Mouse (Mus musculus) testis, postnatal 14 days (tissue): ENCODE data around the gene Ankfn1.
A peak's percentile ranks its signal among the peaks of the same experiment; 100 is the strongest.

Experiments
- DNase-seq: peaks from one replicate; pipeline ENCODE4 v3.0.0; 2021; ENCODE audit warnings: low spot score

The Ankfn1 gene

DNA sequence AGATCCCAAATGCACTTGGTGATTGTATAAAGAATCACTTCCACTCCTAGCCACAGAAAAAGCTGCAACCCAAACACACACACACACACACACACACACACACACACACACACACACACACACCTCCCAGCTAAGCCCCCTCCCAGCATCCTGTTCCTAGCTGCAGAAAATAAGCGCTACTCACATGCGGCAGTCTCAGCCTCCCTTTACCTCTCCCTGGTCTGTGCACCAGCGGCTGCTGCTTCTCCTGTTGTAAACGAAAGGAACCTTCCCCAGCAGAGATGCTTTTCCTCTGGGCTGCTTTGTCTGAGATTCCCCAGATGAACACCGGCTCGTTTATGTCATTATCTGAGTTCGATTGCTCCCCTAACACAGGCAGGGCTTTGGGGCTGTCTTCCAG lies at the start of gene Ankfn1:
Ankfn1 (minus strand) TSS at position 223 of the 400 bp plus-strand sequence.
- DNase-seq = no peak

DNA sequence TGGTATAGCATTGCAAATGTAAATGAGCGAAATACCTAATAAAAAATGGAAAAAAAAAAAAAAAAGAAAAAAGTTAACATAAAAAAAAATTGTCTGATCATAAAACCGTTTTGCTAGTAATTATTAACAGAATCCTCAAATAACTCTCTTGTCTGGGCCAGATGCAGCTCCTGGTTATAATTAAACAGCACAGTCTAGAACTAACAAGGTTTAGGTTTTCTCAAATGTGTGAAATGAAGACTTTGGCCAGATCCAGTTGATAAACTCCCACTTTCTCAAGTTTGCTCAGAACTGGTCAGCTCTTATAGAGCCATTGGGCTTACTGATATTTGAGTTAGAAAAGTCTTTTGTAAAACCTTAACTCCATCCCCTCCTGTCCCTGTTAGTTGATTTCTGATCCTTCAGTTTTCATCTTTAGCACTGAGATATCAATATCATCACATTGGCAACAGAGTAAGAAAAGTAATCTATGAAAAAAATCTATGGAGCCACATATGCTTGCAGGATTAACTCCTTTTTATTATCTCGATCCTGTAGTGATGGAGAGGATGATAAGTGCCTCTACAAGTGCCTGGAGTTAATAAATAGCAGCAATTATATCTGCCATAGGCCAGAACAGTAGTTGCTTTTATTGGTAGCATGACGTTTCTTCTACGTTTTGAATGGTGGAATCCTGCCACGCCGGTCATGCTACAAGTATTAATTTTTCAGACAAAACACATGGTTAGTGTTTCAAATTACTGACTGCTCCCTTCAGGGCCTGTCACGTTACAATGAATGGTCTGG lies 46.4 kb upstream of the Ankfn1 start:
- DNase-seq = no peak

DNA sequence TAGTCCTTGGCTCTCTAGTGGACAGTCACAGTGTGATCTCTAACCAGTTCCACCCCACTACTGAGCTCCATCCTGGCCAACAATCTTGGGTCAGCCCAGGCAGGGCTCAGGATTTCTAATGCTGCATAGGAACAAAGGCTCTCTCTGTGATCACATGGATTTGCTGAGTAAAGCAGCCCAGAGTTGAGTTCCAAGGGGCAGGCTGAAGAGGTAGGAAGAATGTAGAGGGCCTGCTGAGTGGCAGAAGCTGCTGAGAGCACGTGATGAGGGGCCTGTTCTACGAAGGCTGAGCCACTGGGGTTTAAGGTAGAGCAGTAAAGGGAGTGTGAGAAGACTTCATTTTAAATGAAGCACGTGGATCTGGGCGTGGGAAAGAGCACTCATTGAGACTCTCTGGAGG lies 41.1 kb upstream of the Ankfn1 start:
- DNase-seq = no peak

DNA sequence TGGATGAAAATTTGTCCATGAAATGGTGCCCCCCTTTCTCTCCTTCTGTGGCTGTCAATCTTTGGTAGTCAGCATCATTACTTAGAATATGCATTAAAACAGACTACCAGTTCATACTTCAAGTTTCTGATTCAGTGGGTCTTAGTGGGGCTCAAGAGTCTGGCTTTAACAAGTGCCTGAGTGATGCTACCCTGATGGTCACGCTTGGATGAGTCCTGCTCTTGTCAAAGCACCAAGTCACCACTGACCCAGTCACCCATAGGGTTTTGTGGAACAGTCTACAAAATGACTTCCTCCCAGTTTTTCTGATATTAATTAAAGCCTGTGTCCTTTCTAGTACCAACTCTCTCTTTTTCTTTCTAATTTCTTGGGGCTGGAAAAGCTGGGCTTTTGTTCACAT lies 34.0 kb upstream of the Ankfn1 start:
- no peak for DNase-seq

DNA sequence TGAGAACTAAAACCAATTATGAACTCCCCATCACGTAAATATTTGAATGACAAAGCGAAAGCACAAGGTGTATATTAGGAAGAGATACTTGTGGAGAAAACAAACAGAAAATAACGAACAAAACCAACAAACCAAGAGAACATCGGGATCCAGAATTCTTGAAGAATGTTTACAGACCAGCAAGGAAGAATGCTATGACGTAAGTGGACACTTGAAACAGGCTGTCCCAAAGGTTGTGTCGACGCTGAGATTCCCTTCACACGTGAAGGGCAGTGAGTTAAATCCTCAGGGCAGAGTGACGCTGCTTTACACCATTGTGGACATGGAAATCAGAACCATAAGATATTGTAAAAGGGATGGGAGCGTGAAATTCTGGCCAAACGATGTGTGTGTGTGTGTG lies 30.5 kb upstream of the Ankfn1 start:
- DNase-seq = no peak

DNA sequence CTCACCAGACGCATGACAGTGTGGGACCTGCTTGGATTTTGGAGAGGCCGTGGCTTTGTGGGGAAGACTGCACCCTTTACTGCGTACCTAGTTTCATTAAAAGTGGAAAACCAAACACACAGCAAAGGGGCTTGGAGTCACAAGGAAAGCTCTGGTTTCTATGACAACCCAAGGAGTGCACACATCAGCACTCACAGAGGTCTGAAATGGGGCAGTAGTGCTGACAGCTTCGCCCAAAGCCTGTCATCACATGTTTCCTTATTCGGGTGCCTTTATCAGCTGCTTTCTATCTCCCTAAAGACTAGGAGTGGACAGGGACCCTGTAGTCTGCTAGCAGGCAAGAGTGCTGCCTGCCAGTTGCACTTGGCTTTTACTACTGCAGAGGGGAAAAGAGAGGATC lies 27.4 kb upstream of the Ankfn1 start:
- DNase-seq = no peak

DNA sequence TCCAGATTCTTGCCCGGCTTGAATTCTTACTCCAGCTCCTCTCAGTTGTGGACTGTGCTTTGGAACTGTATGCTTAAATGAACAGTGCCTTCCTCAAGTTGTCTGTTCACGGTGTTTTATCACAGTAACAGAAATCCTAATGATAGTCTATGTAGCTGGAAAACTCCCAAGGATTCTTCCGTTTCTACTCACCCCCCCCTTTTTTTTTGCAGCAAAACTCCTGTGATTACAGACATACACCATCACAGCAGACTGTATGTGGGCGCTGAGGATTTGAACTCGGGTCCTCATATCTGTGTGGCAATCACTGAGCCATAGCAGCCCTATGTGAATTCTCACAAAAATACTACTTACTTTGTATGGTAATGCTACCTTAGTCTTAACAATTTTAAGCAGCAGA lies 26.5 kb upstream of the Ankfn1 start:
- DNase-seq = no peak

DNA sequence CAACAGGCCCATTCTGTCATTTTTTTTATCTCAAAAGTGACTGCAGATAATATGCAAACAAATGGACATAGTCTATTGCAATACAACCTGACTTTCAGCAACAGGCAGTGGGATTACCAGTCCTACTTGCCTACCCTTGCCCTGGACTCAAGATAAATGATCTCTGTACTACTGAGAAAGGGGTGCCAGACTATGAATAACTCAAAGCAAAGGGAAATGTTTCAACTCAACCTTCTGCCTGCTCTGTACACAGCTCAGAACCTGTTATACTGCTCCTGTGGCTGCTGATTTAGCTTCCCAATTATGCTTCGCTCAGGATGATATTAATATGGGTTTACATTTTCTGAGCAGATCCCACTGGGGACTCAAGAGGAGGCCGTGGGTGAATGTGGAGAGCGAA lies 15.3 kb upstream of the Ankfn1 start:
- no peak for DNase-seq

DNA sequence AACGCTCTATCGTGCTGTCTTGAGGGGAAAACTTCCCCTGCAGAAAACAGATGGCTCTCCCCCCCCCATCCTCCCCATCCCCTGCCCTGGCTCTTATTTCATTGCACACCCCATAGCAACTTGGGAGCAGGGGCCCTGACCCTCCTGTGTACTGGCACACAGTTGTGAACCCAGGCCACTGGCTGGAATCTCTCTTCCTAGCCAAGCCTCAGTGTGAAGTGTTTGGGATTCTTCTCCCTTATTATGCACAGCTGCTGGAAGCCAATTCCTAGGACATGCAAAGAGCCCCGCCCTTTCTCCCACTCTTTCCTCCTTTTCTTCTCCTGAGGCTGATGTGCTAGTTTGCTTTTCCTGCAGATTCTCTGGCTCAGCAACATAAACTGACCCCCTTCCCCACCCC lies 1.4 kb downstream of the Ankfn1 start:
- DNase-seq = no peak

DNA sequence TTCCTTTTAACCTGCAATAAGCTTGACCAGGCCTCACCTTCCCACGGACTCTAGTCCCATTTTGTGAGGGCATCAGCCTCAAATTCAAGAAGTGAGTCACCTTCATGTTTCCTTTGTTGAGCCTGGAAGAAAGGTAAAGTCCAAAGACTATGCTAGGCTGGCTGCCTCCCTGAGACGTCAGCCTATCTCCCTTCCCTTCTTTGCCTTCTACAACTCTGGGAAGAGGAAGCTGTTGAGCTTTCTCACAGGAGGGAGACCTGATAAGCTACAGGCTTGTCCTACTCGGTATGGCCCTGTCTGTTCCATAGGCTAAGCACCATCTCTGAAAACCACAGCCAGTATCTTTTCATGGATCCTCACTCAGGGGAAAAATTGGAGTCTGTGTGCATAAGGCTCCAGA lies 2.5 kb downstream of the Ankfn1 start:
- DNase-seq = no peak

DNA sequence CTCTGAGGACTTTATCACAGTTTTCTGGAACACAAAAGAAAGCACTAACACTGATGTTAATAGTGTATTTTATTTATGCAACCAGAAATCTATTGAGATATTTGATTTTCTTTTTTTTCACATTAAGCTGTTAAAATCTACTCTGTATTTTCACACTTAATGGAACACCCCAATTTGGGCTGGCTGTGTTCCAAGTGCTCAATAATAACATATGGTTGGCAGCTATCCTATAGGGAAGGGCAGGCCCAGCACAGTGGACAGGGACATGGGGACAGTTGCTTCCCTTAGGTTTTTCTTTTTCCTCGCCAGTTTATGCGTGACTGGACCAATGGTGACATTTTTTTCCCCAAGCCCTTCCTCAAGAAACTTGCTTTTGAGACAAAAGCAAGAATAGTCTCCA lies 4.5 kb downstream of the Ankfn1 start:
- DNase-seq = no peak

DNA sequence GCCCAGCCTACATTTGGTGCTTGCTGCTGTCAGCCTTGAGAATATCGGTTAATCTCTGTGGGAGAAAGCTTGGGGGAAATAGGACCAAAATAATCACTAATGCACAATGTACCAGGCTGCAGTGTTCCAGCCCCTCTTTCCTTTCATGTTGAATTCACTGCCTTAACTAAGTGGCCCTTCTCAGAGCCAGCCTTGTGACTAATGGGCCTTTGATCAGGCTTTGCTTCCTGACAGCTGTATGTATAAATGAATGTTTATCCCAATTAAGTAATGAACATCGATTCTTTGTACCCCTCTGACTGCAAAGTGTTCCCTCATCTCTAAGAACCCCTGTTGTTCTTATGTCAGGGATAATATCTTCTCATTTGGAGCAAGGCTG lies 11.7 kb downstream of the Ankfn1 start:
- DNase-seq = no peak

DNA sequence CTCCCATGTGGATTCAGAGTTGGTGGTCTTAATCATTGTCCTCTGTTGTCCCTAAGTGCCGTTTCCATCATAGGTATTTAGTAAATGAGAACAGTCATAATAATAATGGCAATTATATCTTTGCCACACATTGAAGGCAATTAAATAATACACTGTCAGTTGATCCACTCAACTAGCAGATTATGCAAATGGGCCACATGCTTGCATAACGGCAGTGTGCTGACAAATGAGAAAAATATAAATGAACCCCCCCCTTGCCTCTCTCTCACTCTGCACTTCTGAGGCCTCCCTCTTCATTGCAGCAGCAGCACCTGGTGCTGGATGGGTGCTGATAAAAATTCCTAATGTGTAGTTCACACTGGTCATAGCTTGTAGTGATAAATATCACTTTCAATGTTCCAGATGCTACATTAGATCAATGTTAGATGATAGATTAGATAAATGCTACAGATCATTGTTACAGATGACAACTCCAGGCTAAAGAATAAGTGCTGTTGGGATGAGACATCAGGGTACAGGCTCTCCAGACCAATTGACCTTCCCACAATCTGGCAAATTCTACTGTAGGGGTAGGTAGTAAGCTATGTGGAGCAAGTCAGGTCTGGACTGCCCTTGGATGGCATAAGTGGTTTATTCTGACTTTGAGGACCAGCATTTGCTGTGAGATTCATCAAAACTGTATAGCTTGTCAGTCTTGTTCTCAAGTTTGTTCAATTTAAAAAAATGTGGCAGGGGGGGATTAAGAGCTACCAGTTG lies 12.3 kb downstream of the Ankfn1 start:
- no peak for DNase-seq

DNA sequence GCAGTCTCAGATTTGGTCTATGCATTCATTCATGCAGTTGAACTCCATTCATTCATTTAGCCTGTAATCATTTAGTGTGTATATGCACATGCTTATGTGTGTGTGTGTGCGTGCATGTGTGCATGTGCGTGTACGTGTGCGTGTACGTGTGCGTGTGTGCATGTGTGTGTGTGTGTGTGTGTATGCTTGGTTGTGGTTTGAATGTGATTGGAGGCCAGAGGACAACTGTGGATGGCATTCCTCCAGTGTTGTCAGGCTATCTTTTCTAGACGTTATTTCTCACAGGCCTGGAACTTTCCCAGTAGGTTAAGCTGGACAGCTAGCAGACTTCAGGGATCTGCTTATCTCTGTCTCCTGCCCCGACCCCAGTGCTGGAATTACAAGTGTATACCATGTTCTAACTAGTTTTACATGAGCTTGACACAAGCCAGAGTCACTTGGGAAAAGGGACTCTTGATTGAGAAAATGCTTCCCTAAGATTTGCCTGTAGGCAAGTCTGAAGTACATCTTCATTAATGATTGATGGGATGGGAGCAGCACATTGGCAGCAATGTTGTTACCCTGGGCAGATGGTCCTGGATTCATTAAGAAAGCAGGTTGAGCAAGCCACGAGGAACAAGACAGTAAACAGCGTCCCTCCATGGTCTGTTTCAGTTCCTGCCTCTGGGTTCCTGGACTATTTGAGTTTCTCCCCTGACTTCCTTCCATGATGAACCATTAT lies 43.3 kb downstream of the Ankfn1 start:
- no peak for DNase-seq

DNA sequence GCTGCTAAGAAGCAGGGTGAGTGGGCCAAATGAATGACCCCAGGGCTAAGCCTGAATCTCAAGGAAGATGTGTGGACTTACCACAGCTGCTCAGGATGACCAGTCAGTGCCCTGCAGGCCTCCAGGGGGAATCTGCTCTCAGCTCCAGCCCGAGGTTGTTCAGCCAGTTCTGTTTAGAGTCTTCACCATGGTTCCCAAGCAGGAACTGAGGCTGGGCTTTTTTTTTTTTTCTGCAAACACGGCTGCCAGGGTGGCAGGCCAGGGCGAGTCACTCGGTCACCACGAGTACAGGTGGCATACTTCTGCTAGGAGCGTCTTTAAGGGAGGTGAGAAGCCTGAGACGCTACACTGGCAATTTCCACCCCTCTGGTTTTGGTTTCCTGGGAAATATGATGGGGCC lies 43.9 kb downstream of the Ankfn1 start:
- no peak for DNase-seq

DNA sequence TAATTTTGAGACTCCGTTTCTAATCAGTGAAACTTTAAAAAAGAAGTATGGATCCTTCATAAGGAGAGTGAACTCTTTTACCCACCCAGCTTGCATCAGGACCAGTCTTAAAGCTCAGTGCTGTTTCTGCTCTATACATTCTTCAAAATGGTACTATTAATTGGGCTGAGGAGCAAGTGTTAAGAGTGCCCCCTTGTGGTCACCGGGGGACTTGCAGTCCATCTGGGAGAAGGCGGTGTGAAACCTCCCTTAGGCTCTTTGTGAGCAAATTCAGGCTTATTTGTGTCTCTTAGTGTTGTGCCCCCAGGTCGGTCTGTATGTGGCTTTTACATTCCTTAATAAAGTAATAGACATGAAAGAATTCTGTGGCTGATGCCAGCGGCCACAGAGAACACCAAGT lies 56.6 kb downstream of the Ankfn1 start:
- peak; percentile 47 for DNase-seq

DNA sequence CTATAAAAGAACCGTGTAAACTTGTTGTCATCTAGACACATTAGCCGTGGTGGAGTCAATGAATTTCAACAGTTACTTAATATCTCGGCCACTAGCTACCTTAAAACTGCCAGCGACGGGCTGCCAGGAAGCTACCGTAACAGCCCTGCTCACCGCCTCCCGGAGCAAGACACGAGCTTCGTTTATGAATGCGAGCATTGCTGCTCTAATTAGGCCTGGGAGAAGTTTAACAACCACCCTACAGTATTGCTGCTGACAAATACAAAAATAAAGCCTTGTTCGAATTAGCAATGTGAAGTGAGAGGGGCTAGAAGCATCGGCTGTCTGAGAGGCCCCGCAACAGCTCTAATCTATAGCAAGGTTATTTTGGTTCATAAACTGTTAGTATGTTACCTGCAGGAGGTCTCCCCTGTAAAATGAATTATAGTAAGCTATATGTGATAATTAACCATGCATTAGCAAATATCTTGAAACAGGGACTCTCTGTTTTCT lies 58.9 kb downstream of the Ankfn1 start:
- DNase-seq = no peak

DNA sequence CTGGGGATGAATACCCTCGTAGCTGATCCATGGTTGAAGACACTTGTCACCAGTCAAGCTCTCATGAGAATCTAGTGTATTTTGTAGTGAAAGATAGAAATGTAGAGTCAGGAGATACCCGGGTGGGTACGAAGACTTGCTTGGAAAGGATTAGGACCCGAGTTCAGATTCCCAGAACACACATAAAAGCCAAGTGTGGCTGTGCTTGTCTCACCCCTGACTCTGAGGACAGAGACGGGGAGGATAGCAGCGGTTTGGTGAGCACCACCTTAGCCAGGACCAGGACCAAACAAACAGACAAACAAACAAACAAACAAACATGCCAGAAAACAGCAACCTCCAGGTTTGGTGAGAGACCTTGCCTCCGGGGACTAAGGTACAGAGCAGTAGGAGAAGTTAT lies 61.1 kb downstream of the Ankfn1 start:
- no peak for DNase-seq

DNA sequence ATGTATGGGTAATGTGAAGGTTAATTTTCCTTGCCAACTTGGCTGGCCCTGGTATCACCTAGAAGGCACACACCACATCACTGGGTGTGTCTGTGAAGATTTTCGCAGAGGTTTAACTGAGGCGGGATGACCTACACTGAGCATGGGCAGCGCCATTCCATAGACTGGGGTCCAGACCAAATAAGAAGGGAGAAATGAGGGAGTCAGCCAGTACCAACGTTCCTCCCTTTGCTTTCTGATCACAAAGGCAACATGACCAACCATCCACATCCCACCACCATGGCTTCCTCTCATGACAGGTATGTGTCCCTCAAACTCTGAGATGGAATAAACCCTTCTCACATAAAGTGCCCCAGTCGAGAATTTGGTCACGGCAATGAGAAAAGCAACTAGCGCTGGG lies 68.9 kb downstream of the Ankfn1 start:
- no peak for DNase-seq

DNA sequence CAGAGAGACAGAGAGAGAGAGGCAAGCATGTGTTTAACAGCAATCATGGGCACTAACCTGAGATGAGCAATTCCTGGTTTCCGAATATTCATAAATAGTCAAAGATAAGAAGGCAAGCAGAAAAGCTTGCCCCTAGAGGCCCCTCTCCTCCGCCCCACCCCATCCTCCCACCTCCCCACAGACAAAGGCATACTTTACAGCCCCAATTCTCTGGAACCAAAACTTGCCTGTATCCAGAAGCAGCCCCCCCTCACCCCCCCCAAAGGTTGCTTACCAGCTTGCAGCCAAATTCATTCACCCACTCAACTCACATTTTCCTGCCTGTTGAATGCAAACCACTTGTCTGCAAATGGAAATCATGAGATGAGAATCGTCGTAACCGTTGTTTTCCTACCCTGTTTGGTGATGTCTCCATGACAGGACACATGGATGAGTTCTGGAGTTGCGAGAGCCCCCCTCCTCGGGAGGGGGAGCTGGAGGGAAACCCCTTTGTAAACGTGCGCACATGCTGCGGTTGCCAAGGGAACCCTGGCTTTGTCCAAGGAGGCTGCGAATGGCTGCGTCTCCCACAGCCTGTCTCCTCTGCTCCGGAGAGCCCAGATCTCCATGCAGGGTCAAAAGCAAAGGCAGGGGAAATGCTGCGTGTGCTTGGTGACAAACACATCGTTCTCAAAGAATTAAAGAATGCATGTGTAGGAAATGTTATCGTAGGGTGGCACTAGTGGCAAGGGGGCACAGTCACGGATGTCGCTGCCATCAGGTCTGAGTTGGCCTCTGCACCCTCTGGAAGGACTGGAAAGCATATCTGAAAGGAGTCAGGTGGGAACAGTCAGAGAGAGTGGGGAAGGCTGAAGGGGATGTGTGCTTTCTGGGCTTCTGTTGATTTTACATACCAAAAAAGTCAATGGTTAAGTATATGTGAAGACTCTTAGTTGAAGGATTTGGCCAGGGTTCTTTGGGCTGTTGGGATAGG lies 80.7 kb downstream of the Ankfn1 start:
- no peak for DNase-seq

DNA sequence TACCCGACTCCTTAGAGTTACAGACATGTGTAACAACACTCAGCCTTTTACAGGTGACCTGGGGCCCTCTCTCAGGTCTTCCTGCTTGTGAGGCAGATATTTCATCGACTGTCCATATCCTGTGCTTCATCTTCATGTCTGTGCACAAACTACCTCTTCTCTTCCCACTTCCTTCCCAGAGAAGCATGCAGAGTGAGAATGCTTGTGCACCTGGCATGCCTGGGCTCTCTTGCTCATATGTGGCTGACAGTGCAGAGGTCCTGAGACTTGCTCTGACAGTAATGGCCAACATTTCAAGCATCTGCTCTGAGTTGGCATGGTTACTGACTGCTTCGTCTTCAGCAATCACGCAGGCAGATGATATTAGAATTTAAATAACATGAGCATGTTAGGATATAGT lies 83.8 kb downstream of the Ankfn1 start:
- DNase-seq = no peak

DNA sequence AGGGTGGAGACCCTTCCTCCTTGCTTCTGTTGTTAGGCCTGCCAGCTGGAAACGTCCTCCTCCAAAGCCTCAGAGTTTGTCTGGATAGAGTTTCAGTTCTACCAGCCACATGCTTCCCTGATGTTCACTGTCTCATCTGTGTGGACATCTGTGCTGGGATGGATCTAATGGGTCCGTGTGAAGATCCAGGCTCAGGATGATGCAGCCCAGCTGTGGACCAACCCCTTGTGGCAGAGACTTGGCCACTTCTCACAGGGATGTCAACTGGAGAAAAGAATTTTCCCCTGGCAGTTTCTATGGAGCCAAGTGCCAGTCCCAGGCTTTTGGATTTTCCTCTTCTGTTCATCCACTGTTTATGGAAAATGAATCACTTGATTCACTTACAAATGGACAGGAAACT lies 100.5 kb downstream of the Ankfn1 start:
- no peak for DNase-seq
